Mouse (Mus musculus) CH12.LX (cell line): Measurements from ENCODE around the gene Rbm15b. TPM values are rescaled to one million over a fixed set of nuclear protein-coding genes. Genes with fewer than 3 reads are reported as not detected.

ENCODE experiments used
- DNase-seq: peaks from one replicate; pipeline ENCODE4 v3.0.0-alpha.2; 2013; ENCODE audit errors: extremely low read depth
- H3K27ac ChIP-seq: 2 replicates; pipeline ENCODE4 v1.5.1; 2012; ENCODE audit warnings: low read depth, mild to moderate bottlenecking, control low read depth, moderate library complexity; ENCODE audit not compliant: insufficient read depth
- H3K27me3 ChIP-seq: replicated peaks from 2 replicates; pipeline ENCODE3; 2012; ENCODE audit warnings: inconsistent platforms
- H3K36me3 ChIP-seq, 2 experiments: replicated peaks in 1 of 2; 2 replicates each; pipeline versions ENCODE3 to v1.6.1; 2012; ENCODE audit warnings: inconsistent platforms in 1 of 2, low read length in 1 of 2, mild to moderate bottlenecking in 1 of 2, mixed read lengths in 1 of 2, moderate library complexity in 1 of 2; ENCODE audit not compliant: control insufficient read depth in 1 of 2, insufficient read depth in 1 of 2
- H3K4me1 ChIP-seq, 2 experiments: 2 replicates each; pipeline ENCODE4 v1.6.1; 2012; ENCODE audit warnings: inconsistent platforms in 1 of 2, moderate library complexity in 1 of 2; ENCODE audit not compliant: insufficient read depth in 2 of 2, control insufficient read depth in 1 of 2
- H3K4me2 ChIP-seq: 2 replicates; pipeline ENCODE4 v1.6.1; 2012; ENCODE audit warnings: low read depth, mild to moderate bottlenecking, control low read depth; ENCODE audit not compliant: poor library complexity, insufficient read depth, severe bottlenecking
- H3K4me3 ChIP-seq, 3 experiments: fragments of 150-350 bp in 1 of 3; sonication (generic) in 1 of 3; replicated peaks in 1 of 3; 2 replicates each; pipeline versions ENCODE3 to v1.5.1; 2011 to 2012; ENCODE audit warnings: low read depth in 2 of 3, low read length in 2 of 3, mild to moderate bottlenecking in 2 of 3, moderate library complexity in 2 of 3, control low read depth in 1 of 3, improper control_type of control experiment in 1 of 3, inconsistent platforms in 1 of 3, mixed read lengths in 1 of 3; ENCODE audit not compliant: poor library complexity in 1 of 3
- H3K79me2 ChIP-seq: replicated peaks from 2 replicates; pipeline ENCODE4 v1.6.1; 2012; ENCODE audit warnings: mild to moderate bottlenecking, moderate library complexity; ENCODE audit not compliant: control insufficient read depth, poor library complexity, insufficient read depth, severe bottlenecking; ENCODE audit errors: extremely low read depth
- H3K9ac ChIP-seq: 2 replicates; pipeline ENCODE4 v1.6.1; 2012; ENCODE audit warnings: low read depth, mild to moderate bottlenecking, control low read depth, moderate library complexity; ENCODE audit not compliant: insufficient read depth
- H3K9me3 ChIP-seq: replicated peaks from 2 replicates; pipeline ENCODE3; 2012; ENCODE audit warnings: low read length, inconsistent platforms, mixed read lengths
- BHLHE40 ChIP-seq: IDR thresholded peaks from 2 replicates; pipeline ENCODE4 v1.6.1; 2011; ENCODE audit warnings: mild to moderate bottlenecking, low read depth, low read length, improper control_type of control experiment
- CHD2 ChIP-seq: IDR thresholded peaks from 2 replicates; pipeline ENCODE4 v1.6.1; 2011; ENCODE audit warnings: low read length, improper control_type of control experiment
- CTCF ChIP-seq, 2 experiments: IDR thresholded peaks in 1 of 2; conservative IDR thresholded peaks in 1 of 2; 2 replicates each; pipeline ENCODE4 v1.5.1; 2011 to 2012; ENCODE audit warnings: low read depth in 2 of 2, low read length in 2 of 2, improper control_type of control experiment in 1 of 2, inconsistent platforms in 1 of 2, mild to moderate bottlenecking in 1 of 2, moderate library complexity in 1 of 2
- EP300 ChIP-seq: IDR thresholded peaks from 2 replicates; pipeline ENCODE4 v1.6.1; 2011; ENCODE audit warnings: low read length, improper control_type of control experiment
- GABPA ChIP-seq: IDR thresholded peaks from 2 replicates; pipeline ENCODE4 v1.6.1; 2012; ENCODE audit warnings: low read depth, low read length, improper control_type of control experiment, inconsistent platforms; ENCODE audit not compliant: insufficient replicate concordance
- HCFC1 ChIP-seq: IDR thresholded peaks from 2 replicates; pipeline ENCODE4 v1.6.1; 2012; ENCODE audit warnings: low read depth, mild to moderate bottlenecking, inconsistent platforms, low read length, improper control_type of control experiment
- JUN ChIP-seq: IDR thresholded peaks from 2 replicates; pipeline ENCODE4 v1.6.1; 2011; ENCODE audit warnings: low read depth, mild to moderate bottlenecking, low read length, improper control_type of control experiment, moderate library complexity; ENCODE audit not compliant: insufficient read depth
- JUND ChIP-seq: conservative IDR thresholded peaks from 2 replicates; pipeline ENCODE4 v1.6.1; 2011; ENCODE audit warnings: low read depth, low read length, improper control_type of control experiment
- KAT2A ChIP-seq: IDR thresholded peaks from 2 replicates; pipeline ENCODE4 v1.6.1; 2012; ENCODE audit warnings: low read length, improper control_type of control experiment, inconsistent platforms; ENCODE audit not compliant: insufficient replicate concordance
- MAFK ChIP-seq: IDR thresholded peaks from 2 replicates; pipeline ENCODE4 v1.6.1; 2011; ENCODE audit warnings: low read length, improper control_type of control experiment; ENCODE audit not compliant: insufficient replicate concordance
- MEF2A ChIP-seq: IDR thresholded peaks from 2 replicates; pipeline ENCODE4 v1.6.1; 2014; ENCODE audit warnings: low read depth, mild to moderate bottlenecking, inconsistent platforms, low read length, improper control_type of control experiment, borderline replicate concordance
- MXI1 ChIP-seq: IDR thresholded peaks from 2 replicates; pipeline ENCODE4 v1.6.1; 2011; ENCODE audit warnings: mild to moderate bottlenecking, low read depth, low read length, improper control_type of control experiment
- MYC ChIP-seq: IDR thresholded peaks from 2 replicates; pipeline ENCODE4 v1.6.1; 2011; ENCODE audit warnings: low read depth, mild to moderate bottlenecking, improper control_type of control experiment, low read length
- POLR2AphosphoS2 ChIP-seq: IDR thresholded peaks from 2 replicates; pipeline ENCODE4 v1.6.1; 2011; ENCODE audit warnings: low read depth, low read length, improper control_type of control experiment
- RAD21 ChIP-seq: IDR thresholded peaks from 2 replicates; pipeline ENCODE4 v1.6.1; 2011; ENCODE audit warnings: low read depth, mild to moderate bottlenecking, low read length, improper control_type of control experiment, moderate library complexity
- SMC3 ChIP-seq: IDR thresholded peaks from 2 replicates; pipeline ENCODE4 v1.6.1; 2011; ENCODE audit warnings: low read depth, low read length, improper control_type of control experiment
- TCF12 ChIP-seq: IDR thresholded peaks from 2 replicates; pipeline ENCODE4 v1.6.1; 2014; ENCODE audit warnings: low read depth, mild to moderate bottlenecking, inconsistent platforms, low read length, improper control_type of control experiment
- USF1 ChIP-seq: IDR thresholded peaks from 2 replicates; pipeline ENCODE4 v1.6.1; 2014; ENCODE audit warnings: low read depth, mild to moderate bottlenecking, inconsistent platforms, low read length, improper control_type of control experiment
- USF2 ChIP-seq: conservative IDR thresholded peaks from 2 replicates; pipeline ENCODE4 v1.6.1; 2011; ENCODE audit warnings: low read depth, low read length, improper control_type of control experiment
- ZMIZ1 ChIP-seq: IDR thresholded peaks from 2 replicates; pipeline ENCODE4 v1.6.1; 2012; ENCODE audit warnings: low read depth, mild to moderate bottlenecking, inconsistent platforms, low read length, improper control_type of control experiment
- dilution Hi-C: fragments of 300-500 bp; cut with MboI; formaldehyde crosslinking; loops from 2 replicates; pipeline ENCODE4 v1.14.3; 2020; ENCODE audit warnings: low sequenced_read_pairs; ENCODE audit not compliant: extremely low pct_unique_long_range_greater_than_20kb, extremely low pct_ligation_motif_present
- in situ Hi-C: fragments of 300-500 bp; cut with MboI; formaldehyde crosslinking; loops from 3 replicates; pipeline ENCODE4 v1.14.3; 2019; ENCODE audit warnings: low sequenced_read_pairs, low pct_ligation_motif_present, low pct_unique_long_range_greater_than_20kb, mixed read lengths
- polyA plus RNA-seq: library from polyadenylated mRNA; unstranded; fragments of >175 nt; gene quantifications from 2 replicates; pipeline ENCODE4 v1.2.1, GENCODE M21; 2012; ENCODE audit warnings: low read depth; ENCODE audit not compliant: insufficient read length
- total RNA-seq, 2 experiments: library from RNA; depleted of rRNA; stranded (reverse); fragments of 300-350 nt in 1 of 2; fragments of >200 nt in 1 of 2; gene quantifications; 2 replicates each; pipeline ENCODE4 v1.2.3; 2012 to 2014

Gene Rbm15b
- total and polyA plus RNA-seq, 3 experiments = 11.4 to 19.5 (median 17.4) TPM

- H3K36me3 ChIP-seq = peaks cover 30 to 51% of the 10 kb centered on the region in 2 experiments
Observed at GRCm38 (mm10) chr9:106888346-106888745, 1.1 kb upstream of the Rbm15b start.

GRCm38 (mm10) chr9:106885901-106886731, 1.1 kb downstream of the Rbm15b start:
- H3K4me1 ChIP-seq = peaks cover 23 to 81% of the 10 kb centered on the region in 2 experiments
- H3K27me3 ChIP-seq = no peaks in the 10 kb centered on the region
- H3K4me2 ChIP-seq = peak overlapping the region; percentile 18
- TF ChIP-seq MAFK = no peak
- no peak for TF ChIP-seq JUN
- TF ChIP-seq RAD21 = no peak
- no peak for TF ChIP-seq ZMIZ1
- no peak for TF ChIP-seq TCF12
- no peak for TF ChIP-seq POLR2AphosphoS2
- TF ChIP-seq USF1 = no peak
- TF ChIP-seq MXI1 = no peak
- TF ChIP-seq SMC3 = no peak
- TF ChIP-seq MEF2A = no peak
- no peak for TF ChIP-seq MYC
- no peak for TF ChIP-seq KAT2A
- TF ChIP-seq USF2 = no peak
- TF ChIP-seq BHLHE40 = no peak
- TF ChIP-seq JUND = no peak
- no peak for TF ChIP-seq HCFC1
- no peaks in the 10 kb centered on the region for H3K9me3 ChIP-seq
- H3K4me3 ChIP-seq = peak overlapping the region; percentile 59 to 84 (median 84)
- peaks cover 47 to 72% of the 10 kb centered on the region in 2 experiments for H3K36me3 ChIP-seq
- DNase-seq = peak; percentile 31
- H3K79me2 ChIP-seq = peaks cover 54% of the 10 kb centered on the region
- in situ Hi-C loops = no loop called here
- H3K9ac ChIP-seq = peak overlapping the region; percentile 95
- dilution Hi-C loops = no loop called here
- H3K27ac ChIP-seq = peak overlapping the region; percentile 47; the same call in 1 of the 2 replicates

More at GRCm38 (mm10) chr9:106888346-106888745, 1.1 kb upstream of the Rbm15b start:
- dilution Hi-C loops (no loop called here), in situ Hi-C loops (no loop called here)
- Histone ChIP-seq H3K4me3 (no peak overlapping the region), H3K27ac (no peak overlapping the region), H3K4me1 (peaks cover 18 to 63% of the 10 kb centered on the region in 2 experiments), H3K4me2 (no peak overlapping the region), H3K9ac (no peak overlapping the region), H3K79me2 (peaks cover 53% of the 10 kb centered on the region), H3K9me3 (no peaks in the 10 kb centered on the region), H3K27me3 (no peaks in the 10 kb centered on the region)
- DNase-seq = no peak
- no peak for TF ChIP-seq CTCF (conservative IDR thresholded peaks at IDR 0.05 in 1 of 2, IDR thresholded peaks at IDR 0.05 in 1 of 2; ENCODE audit: low read depth in 2 of 2, low read length in 2 of 2)
- TF ChIP-seq POLR2AphosphoS2 = no peak
- no peak for TF ChIP-seq EP300
- TF ChIP-seq GABPA = no peak
- no peak for TF ChIP-seq MYC
- TF ChIP-seq MAFK = no peak
- no peak for TF ChIP-seq ZMIZ1
- TF ChIP-seq CHD2 = no peak
- no peak for TF ChIP-seq RAD21
